Mouse (Mus musculus) midbrain, embryonic 13.5 days (tissue): ENCODE measurements around the gene Zfp146. TPM values are rescaled to one million over a fixed set of nuclear protein-coding genes. Genes with fewer than 3 reads are reported as not detected.

Experiments
- ATAC-seq: fragments of 200-750 bp; cut with Nextera tagmentation; 2 replicates; pipeline ENCODE4 v1.8.0; 2017; ENCODE audit warnings: mild to moderate bottlenecking, moderate TSS enrichment, moderate library complexity
- H3K27ac ChIP-seq: fragments of 300-500 bp; sonication (generic); 2 replicates; pipeline ENCODE4 v1.5.1; 2015; ENCODE audit warnings: inconsistent platforms, mild to moderate bottlenecking, moderate library complexity
- H3K27me3 ChIP-seq: fragments of 300-500 bp; sonication (generic); 2 replicates; pipeline ENCODE4 v1.6.1; 2015; ENCODE audit warnings: mild to moderate bottlenecking, inconsistent platforms
- H3K36me3 ChIP-seq: fragments of 300-500 bp; sonication (generic); 2 replicates; pipeline ENCODE4 v1.6.1; 2015; ENCODE audit warnings: mild to moderate bottlenecking, inconsistent platforms
- H3K4me1 ChIP-seq: fragments of 300-500 bp; sonication (generic); replicated peaks from 2 replicates; pipeline ENCODE4 v1.6.1; 2015; ENCODE audit warnings: inconsistent platforms
- H3K4me2 ChIP-seq: fragments of 300-500 bp; sonication (generic); replicated peaks from 2 replicates; pipeline ENCODE4 v1.6.1; 2015; ENCODE audit warnings: moderate library complexity, mild to moderate bottlenecking, inconsistent platforms
- H3K4me3 ChIP-seq: fragments of 300-500 bp; sonication (generic); replicated peaks from 2 replicates; pipeline ENCODE4 v1.5.1; 2015; ENCODE audit warnings: mild to moderate bottlenecking, inconsistent platforms
- H3K9ac ChIP-seq: fragments of 300-500 bp; sonication (generic); replicated peaks from 2 replicates; pipeline ENCODE4 v1.6.1; 2015; ENCODE audit warnings: mild to moderate bottlenecking, inconsistent platforms
- H3K9me3 ChIP-seq: fragments of 300-500 bp; sonication (generic); 2 replicates; pipeline ENCODE4 v1.6.1; 2016; ENCODE audit warnings: mild to moderate bottlenecking, inconsistent platforms
- WGBS: fragments of 180-500 bp; shearing (Covaris S2); methylation state at CpG from one replicate; pipeline ENCODE4 v1.1.7; 2015; 5-methylcytosine and 5-hydroxymethylcytosine counted together
- polyA plus RNA-seq: library from polyadenylated mRNA; unstranded; fragments of >200 nt; fragmentation: Nextera tagmentation; extraction: Ambion mirVana; gene quantifications from 2 replicates; pipeline ENCODE4 v1.2.1, GENCODE M21; 2015

Zfp146 gene
- polyA plus RNA-seq, 1 experiment from 2014 or later, result 22.8 TPM

- 83% methylated on average over 18 of the region's 18 CpGs for WGBS
- no peak for ATAC-seq
- no peak overlapping the region for H3K4me3 ChIP-seq
- H3K9ac ChIP-seq, result no peak overlapping the region
- peaks cover 10% of the 10 kb centered on the region for H3K4me1 ChIP-seq
- no peak overlapping the region for H3K27ac ChIP-seq
- H3K27me3 ChIP-seq, result no peaks in the 10 kb centered on the region
- H3K36me3 ChIP-seq, result no peaks in the 10 kb centered on the region
- H3K4me2 ChIP-seq, result no peak overlapping the region
- no peaks in the 10 kb centered on the region for H3K9me3 ChIP-seq
These were observed 30.1 kb upstream of the Zfp146 start for GRCm38 (mm10) chr7:30199498-30200139.

GRCm38 (mm10) chr7:30198481-30198971 lies 29.0 kb upstream of the Zfp146 start, which contains the start of gene Capns1:
Gene Capns1, minus strand, starts transcription at chr7:30198811.
- Histone ChIP-seq H3K36me3 (no peaks in the 10 kb centered on the region), H3K9me3 (no peaks in the 10 kb centered on the region), H3K9ac (no peak within 1 kb of the TSS), H3K27ac (no peak within 1 kb of the TSS), H3K4me3 (peak within 1 kb of the TSS; percentile 16), H3K4me1 (peaks cover 11% of the 10 kb centered on the region), H3K4me2 (peak within 1 kb of the TSS; percentile 32), H3K27me3 (no peaks in the 10 kb centered on the region)
- 7% methylated on average over 8 of the region's 8 CpGs for WGBS
- ATAC-seq, result no peak

GRCm38 (mm10) chr7:30197592-30198129 lies 28.1 kb upstream of the Zfp146 start:
- 0 out of 2 replicates have a peak, but pooled peaks cover 2% of the 10 kb centered on the region for H3K36me3 ChIP-seq
- H3K4me2 ChIP-seq, result no peak overlapping the region
- no peaks in the 10 kb centered on the region for H3K9me3 ChIP-seq
- H3K4me3 ChIP-seq, result no peak overlapping the region
- no peak overlapping the region for H3K27ac ChIP-seq
- ATAC-seq, result no peak
- peaks cover 20% of the 10 kb centered on the region for H3K4me1 ChIP-seq
- no peaks in the 10 kb centered on the region for H3K27me3 ChIP-seq
- H3K9ac ChIP-seq, result no peak overlapping the region
- WGBS, result 78% methylated on average over 5 of the region's 5 CpGs

GRCm38 (mm10) chr7:30196171-30196570 lies 26.6 kb upstream of the Zfp146 start:
- peaks cover 24% of the 10 kb centered on the region for H3K4me1 ChIP-seq
- no peaks in the 10 kb centered on the region for H3K9me3 ChIP-seq
- peaks cover 17% of the 10 kb centered on the region for H3K36me3 ChIP-seq
- no peaks in the 10 kb centered on the region for H3K27me3 ChIP-seq
- H3K9ac ChIP-seq, result no peak overlapping the region
- no peak overlapping the region for H3K27ac ChIP-seq
- H3K4me2 ChIP-seq, result no peak overlapping the region
- ATAC-seq, result no peak
- 79% methylated on average over 6 of the region's 6 CpGs for WGBS
- H3K4me3 ChIP-seq, result no peak overlapping the region

- H3K4me2 ChIP-seq, result peak overlapping the region; percentile 75
- H3K9me3 ChIP-seq, result no peaks in the 10 kb centered on the region
- WGBS, result 74% methylated on average over 6 of the region's 6 CpGs
- ATAC-seq, result no peak
- H3K36me3 ChIP-seq, result peaks cover 24% of the 10 kb centered on the region
- H3K4me3 ChIP-seq, result peak overlapping the region; percentile 77; the same call in 1 of the 2 replicates
- peaks cover 24% of the 10 kb centered on the region for H3K4me1 ChIP-seq
- H3K9ac ChIP-seq, result peak overlapping the region; percentile 82; the same call in 1 of the 2 replicates
- H3K27ac ChIP-seq, result no peak overlapping the region
- no peaks in the 10 kb centered on the region for H3K27me3 ChIP-seq
These were observed 25.9 kb upstream of the Zfp146 start for GRCm38 (mm10) chr7:30195461-30195860.

- WGBS, result under 1% methylated on average over 28 of the region's 28 CpGs
These were observed 25.3 kb upstream of the Zfp146 start for GRCm38 (mm10) chr7:30194884-30195283.

GRCm38 (mm10) chr7:30194101-30194831 lies 24.7 kb upstream of the Zfp146 start:
- under 1% methylated on average over 25 of the region's 26 CpGs for WGBS
- Histone ChIP-seq H3K9me3 (no peaks in the 10 kb centered on the region), H3K36me3 (peaks cover 34% of the 10 kb centered on the region), H3K4me1 (peaks cover 24% of the 10 kb centered on the region), H3K9ac (peak overlapping the region; percentile 82), H3K27ac (peak overlapping the region; percentile 72), H3K4me2 (peak overlapping the region; percentile 75), H3K27me3 (no peaks in the 10 kb centered on the region), H3K4me3 (peak overlapping the region; percentile 77)
- peak; percentile 37 for ATAC-seq

More at GRCm38 (mm10) chr7:30194884-30195283, 25.3 kb upstream of the Zfp146 start:
- Histone ChIP-seq H3K4me2 (peak overlapping the region; percentile 75), H3K4me3 (peak overlapping the region; percentile 77), H3K27me3 (no peaks in the 10 kb centered on the region), H3K27ac (peak overlapping the region; percentile 72), H3K36me3 (peaks cover 30% of the 10 kb centered on the region), H3K9ac (peak overlapping the region; percentile 82), H3K9me3 (no peaks in the 10 kb centered on the region), H3K4me1 (peaks cover 24% of the 10 kb centered on the region)
- peak; percentile 92 for ATAC-seq

GRCm38 (mm10) chr7:30193581-30194100 lies 24.1 kb upstream of the Zfp146 start:
- H3K4me2 ChIP-seq, result peak overlapping the region; percentile 75
- under 1% methylated on average over 26 of the region's 26 CpGs for WGBS
- peak overlapping the region; percentile 82 for H3K9ac ChIP-seq
- H3K4me1 ChIP-seq, result peaks cover 23% of the 10 kb centered on the region
- H3K27ac ChIP-seq, result peak overlapping the region; percentile 72
- no peaks in the 10 kb centered on the region for H3K27me3 ChIP-seq
- no peaks in the 10 kb centered on the region for H3K9me3 ChIP-seq
- H3K4me3 ChIP-seq, result peak overlapping the region; percentile 77
- ATAC-seq, result peak; percentile 58
- H3K36me3 ChIP-seq, result peaks cover 40% of the 10 kb centered on the region

GRCm38 (mm10) chr7:30193013-30193412 lies 23.5 kb upstream of the Zfp146 start:
- H3K9me3 ChIP-seq, result no peaks in the 10 kb centered on the region
- peak overlapping the region; percentile 75 for H3K4me2 ChIP-seq
- H3K9ac ChIP-seq, result peak overlapping the region; percentile 82
- H3K4me1 ChIP-seq, result peaks cover 19% of the 10 kb centered on the region
- H3K27me3 ChIP-seq, result no peaks in the 10 kb centered on the region
- peak overlapping the region; percentile 77 for H3K4me3 ChIP-seq
- WGBS, result 15% methylated on average over 9 of the region's 9 CpGs
- no peak for ATAC-seq
- H3K36me3 ChIP-seq, result peaks cover 47% of the 10 kb centered on the region
- 0 out of 2 replicates have a peak overlapping the region, but pooled peaks have one; percentile 72 for H3K27ac ChIP-seq

GRCm38 (mm10) chr7:30192088-30192487 lies 22.5 kb upstream of the Zfp146 start:
- WGBS, result 91% methylated on average over 12 of the region's 12 CpGs
- Histone ChIP-seq H3K36me3 (peaks cover 56% of the 10 kb centered on the region), H3K4me3 (no peak overlapping the region), H3K4me1 (peaks cover 19% of the 10 kb centered on the region), H3K9me3 (no peaks in the 10 kb centered on the region), H3K27ac (no peak overlapping the region), H3K9ac (0 out of 2 replicates have a peak overlapping the region, but pooled peaks have one; percentile 82), H3K4me2 (no peak overlapping the region), H3K27me3 (no peaks in the 10 kb centered on the region)
- no peak for ATAC-seq

GRCm38 (mm10) chr7:30189116-30189491 lies 19.6 kb upstream of the Zfp146 start:
- Histone ChIP-seq H3K9ac (no peak overlapping the region), H3K4me1 (peaks cover 18% of the 10 kb centered on the region), H3K4me2 (no peak overlapping the region), H3K4me3 (no peak overlapping the region), H3K27ac (no peak overlapping the region), H3K9me3 (no peaks in the 10 kb centered on the region), H3K27me3 (no peaks in the 10 kb centered on the region), H3K36me3 (peaks cover 77% of the 10 kb centered on the region)
- WGBS, result 91% methylated on average over 4 of the region's 4 CpGs
- ATAC-seq, result no peak
